Mouse (Mus musculus) heart, postnatal 0 days (tissue): ENCODE measurements around the gene Tmem177. TPM values are rescaled to one million over a fixed set of nuclear protein-coding genes. Genes with fewer than 3 reads are reported as not detected.

Experiments
- ATAC-seq: fragments of 200-750 bp; cut with Nextera tagmentation; 2 replicates; pipeline ENCODE4 v1.8.0; 2017; ENCODE audit warnings: low read depth, moderate number of reproducible peaks, moderate library complexity; ENCODE audit not compliant: insufficient read depth
- DNase-seq: peaks from one replicate; pipeline ENCODE4 v3.0.0-alpha.2; 2016; ENCODE audit warnings: low spot score
- H3K27ac ChIP-seq: fragments of 300-500 bp; sonication (generic); 2 replicates; pipeline ENCODE4 v1.5.1; 2014; ENCODE audit warnings: low read depth, mild to moderate bottlenecking
- H3K27me3 ChIP-seq: fragments of 300-500 bp; sonication (generic); 2 replicates; pipeline ENCODE4 v1.6.1; 2014; ENCODE audit warnings: low read length, mixed read lengths; ENCODE audit not compliant: control insufficient read depth, insufficient read depth
- H3K36me3 ChIP-seq: fragments of 300-500 bp; sonication (generic); replicated peaks from 2 replicates; pipeline ENCODE4 v1.6.1; 2014; ENCODE audit warnings: low read length, mixed read lengths; ENCODE audit not compliant: control insufficient read depth, insufficient read depth
- H3K4me1 ChIP-seq: fragments of 300-500 bp; sonication (generic); 2 replicates; pipeline ENCODE4 v1.6.1; 2014; ENCODE audit warnings: antibody characterized with exemption; ENCODE audit not compliant: control insufficient read depth, insufficient read depth
- H3K4me2 ChIP-seq: fragments of 300-500 bp; sonication (generic); 2 replicates; pipeline ENCODE4 v1.6.1; 2014; ENCODE audit warnings: low read depth, mild to moderate bottlenecking, low read length, moderate library complexity
- H3K4me3 ChIP-seq: fragments of 300-500 bp; sonication (generic); 2 replicates; pipeline ENCODE4 v1.5.1; 2014; ENCODE audit warnings: low read depth, low read length
- H3K9ac ChIP-seq: fragments of 300-500 bp; sonication (generic); replicated peaks from 2 replicates; pipeline ENCODE4 v1.6.1; 2014; ENCODE audit warnings: low read depth, low read length, mixed read lengths
- H3K9me3 ChIP-seq: fragments of 300-500 bp; sonication (generic); replicated peaks from 2 replicates; pipeline ENCODE4 v1.6.1; 2016; ENCODE audit warnings: low read length; ENCODE audit not compliant: control insufficient read depth
- CTCF ChIP-seq: IDR thresholded peaks from 2 replicates; pipeline ENCODE4 v1.5.1; 2016; ENCODE audit warnings: antibody characterized with exemption, control low read depth, low read depth
- EP300 ChIP-seq: IDR thresholded peaks from 2 replicates; pipeline ENCODE4 v1.6.1; 2016; ENCODE audit warnings: antibody characterized with exemption, low read depth
- whole genome bisulfite sequencing: fragments of 180-500 bp; shearing (Covaris S2); extraction: QIAGEN DNeasy Blood & Tissue Kit; methylation state at CpG from one replicate; pipeline ENCODE4 v1.1.7; 2014; 5-methylcytosine and 5-hydroxymethylcytosine counted together
- polyA plus RNA-seq: library from polyadenylated mRNA; unstranded; fragments of >200 nt; fragmentation: Nextera tagmentation; extraction: Ambion mirVana; gene quantifications from 2 replicates; pipeline ENCODE4 v1.2.1, GENCODE M21; 2015
- total RNA-seq: library from RNA; depleted of rRNA; stranded (reverse); fragments of >200 nt; gene quantifications from 2 replicates; pipeline ENCODE4 v1.2.3, GENCODE M21; 2014; ENCODE audit warnings: low replicate concordance

The Tmem177 gene
- total and polyA plus RNA-seq, 2 experiments from 2014 or later = 5.3 to 9.4 TPM

DNA sequence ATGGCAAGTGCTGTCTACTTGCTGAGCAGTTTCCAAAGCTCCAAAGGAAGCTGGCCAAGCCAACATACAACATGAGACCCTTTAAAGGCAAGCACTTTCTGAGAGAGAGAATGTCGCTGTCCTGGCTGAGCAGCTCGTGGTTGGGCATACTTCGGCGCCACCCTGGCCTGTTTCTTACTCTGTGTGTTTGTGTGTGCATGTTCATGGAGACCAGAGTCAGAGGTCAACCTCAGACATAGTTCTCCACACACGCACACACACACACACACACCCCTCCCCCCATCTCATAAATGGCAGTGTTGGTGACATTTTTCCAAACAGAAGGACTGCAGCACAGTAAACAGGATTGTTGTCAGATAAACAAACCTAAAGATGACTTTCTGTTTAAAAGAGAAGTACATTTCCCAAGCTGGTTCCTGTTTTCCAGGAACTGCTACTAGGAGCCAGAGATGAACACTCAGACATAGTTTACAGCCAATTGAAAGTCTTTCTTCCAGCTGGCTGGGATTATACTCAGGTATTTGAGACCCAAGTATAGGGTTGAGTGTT, 3.9 kb upstream of the Tmem177 start:
- Histone ChIP-seq H3K4me3 (no peak overlapping the region), H3K36me3 (no peaks in the 10 kb centered on the region), H3K4me2 (no peak overlapping the region), H3K4me1 (peaks cover 2% of the 10 kb centered on the region; the same call in 1 of the 2 replicates), H3K27ac (no peak overlapping the region), H3K27me3 (no peaks in the 10 kb centered on the region), H3K9me3 (no peaks in the 10 kb centered on the region), H3K9ac (no peak overlapping the region)
- ATAC-seq (no peak), DNase-seq (no peak)
- 80% methylated on average over 5 of the region's 5 CpGs for WGBS
- TF ChIP-seq EP300 = no peak
- TF ChIP-seq CTCF = no peak

DNA sequence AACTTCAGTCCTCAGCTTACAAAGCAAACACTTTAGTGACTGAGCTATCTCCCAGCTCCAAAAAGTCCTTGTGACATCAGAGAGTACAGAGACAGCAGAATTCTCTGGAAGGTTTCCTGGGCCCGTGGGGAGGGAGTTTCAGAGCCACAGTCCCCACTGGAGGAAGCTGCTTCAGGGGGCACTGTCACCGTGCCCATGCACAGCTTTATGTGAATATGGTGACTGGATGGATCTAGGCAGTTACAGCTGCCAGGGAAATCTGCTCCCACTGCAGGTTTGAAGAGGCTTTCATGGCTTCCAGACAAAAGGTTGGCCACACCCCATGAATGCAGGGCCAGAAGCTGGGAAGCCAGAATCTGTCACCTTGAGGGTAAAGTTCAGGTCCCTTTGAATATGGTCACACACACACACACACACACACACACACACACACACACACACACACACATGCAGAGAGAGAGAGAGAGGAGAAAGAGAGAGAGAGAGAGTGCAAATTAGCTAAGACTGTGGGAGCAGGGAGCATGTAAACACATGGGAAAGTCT, 5.7 kb downstream of the Tmem177 start:
- H3K27ac ChIP-seq = no peak overlapping the region
- peaks cover 3% of the 10 kb centered on the region; the same call in 1 of the 2 replicates for H3K4me1 ChIP-seq
- H3K36me3 ChIP-seq = 0 out of 2 replicates have a peak, but pooled peaks cover 4% of the 10 kb centered on the region
- 48% methylated on average over 2 of the region's 2 CpGs for WGBS
- no peak overlapping the region for H3K4me2 ChIP-seq
- DNase-seq (no peak), ATAC-seq (no peak)
- H3K4me3 ChIP-seq = no peak overlapping the region
- H3K27me3 ChIP-seq = no peaks in the 10 kb centered on the region
- TF ChIP-seq CTCF (no peak), EP300 (no peak)
- no peaks in the 10 kb centered on the region for H3K9me3 ChIP-seq
- H3K9ac ChIP-seq = no peak overlapping the region

DNA sequence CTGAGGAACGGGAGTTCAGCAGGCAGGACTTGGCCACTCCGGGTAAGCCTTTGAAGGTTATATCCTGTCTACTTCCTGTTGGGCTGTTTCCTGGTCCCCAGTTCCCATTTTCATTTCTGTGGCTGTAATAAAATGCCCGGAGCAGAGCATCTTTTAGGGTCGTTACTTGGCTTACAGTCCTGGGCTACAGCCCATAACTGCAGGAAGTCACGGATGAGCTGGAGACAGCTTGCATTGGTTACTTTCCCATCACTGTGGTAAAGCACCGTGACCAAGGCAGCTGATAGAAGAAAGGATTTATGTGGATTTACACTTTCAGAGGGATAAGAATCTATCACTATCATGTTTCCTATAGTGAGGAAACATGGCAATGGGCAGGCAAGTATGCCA, 9.8 kb downstream of the Tmem177 start:
- Histone ChIP-seq H3K27ac (no peak overlapping the region), H3K4me2 (no peak overlapping the region), H3K27me3 (no peaks in the 10 kb centered on the region), H3K4me3 (no peak overlapping the region), H3K9me3 (no peaks in the 10 kb centered on the region), H3K36me3 (no peaks in the 10 kb centered on the region), H3K4me1 (no peaks in the 10 kb centered on the region), H3K9ac (no peak overlapping the region)
- 53% methylated on average over 6 of the region's 6 CpGs for WGBS
- DNase-seq (no peak), ATAC-seq (0 out of 2 replicates have a peak, but pooled peaks have one; percentile 3)
- TF ChIP-seq CTCF (no peak), EP300 (no peak)

DNA sequence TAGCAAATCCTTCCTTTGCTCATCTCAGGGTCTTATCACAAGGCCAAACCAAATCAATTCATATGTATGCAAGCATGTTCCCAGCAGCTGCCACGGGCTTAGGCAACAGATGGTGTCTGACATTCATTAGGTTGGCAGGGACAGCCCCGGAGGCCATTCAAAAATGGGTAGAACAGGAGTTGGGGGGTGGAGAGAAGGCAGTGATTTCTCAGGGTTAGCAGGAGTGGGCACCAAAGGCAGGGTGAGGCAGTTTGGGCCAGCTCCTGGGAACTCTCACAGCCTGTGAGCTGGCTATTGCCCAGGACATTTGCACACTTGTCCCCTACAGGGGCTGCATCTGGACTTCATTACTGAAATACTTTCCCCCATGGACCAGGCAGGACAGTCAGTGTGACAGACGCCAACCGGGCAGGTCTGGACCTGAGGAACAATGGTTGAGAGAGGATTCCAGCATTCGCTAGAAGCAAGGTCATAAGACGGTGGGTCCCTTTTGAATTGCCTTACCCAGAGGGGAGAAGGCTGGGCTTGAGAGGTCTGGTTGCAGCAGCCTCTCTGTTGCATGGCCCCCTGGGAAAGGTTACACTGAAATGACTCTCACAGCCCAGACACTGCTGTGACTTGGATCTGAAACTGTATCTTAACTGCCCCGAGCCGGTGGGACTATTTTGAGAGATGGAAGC, 10.3 kb downstream of the Tmem177 start:
- peak; percentile 24; the same call in 1 of the 2 replicates for ATAC-seq
- H3K27ac ChIP-seq = no peak overlapping the region
- H3K4me3 ChIP-seq = no peak overlapping the region
- no peak overlapping the region for H3K4me2 ChIP-seq
- no peaks in the 10 kb centered on the region for H3K36me3 ChIP-seq
- no peaks in the 10 kb centered on the region for H3K27me3 ChIP-seq
- TF ChIP-seq EP300 (no peak), CTCF (no peak)
- DNase-seq = no peak
- 37% methylated on average over 8 of the region's 8 CpGs for WGBS
- no peak overlapping the region for H3K9ac ChIP-seq
- no peaks in the 10 kb centered on the region for H3K4me1 ChIP-seq
- H3K9me3 ChIP-seq = no peaks in the 10 kb centered on the region

DNA sequence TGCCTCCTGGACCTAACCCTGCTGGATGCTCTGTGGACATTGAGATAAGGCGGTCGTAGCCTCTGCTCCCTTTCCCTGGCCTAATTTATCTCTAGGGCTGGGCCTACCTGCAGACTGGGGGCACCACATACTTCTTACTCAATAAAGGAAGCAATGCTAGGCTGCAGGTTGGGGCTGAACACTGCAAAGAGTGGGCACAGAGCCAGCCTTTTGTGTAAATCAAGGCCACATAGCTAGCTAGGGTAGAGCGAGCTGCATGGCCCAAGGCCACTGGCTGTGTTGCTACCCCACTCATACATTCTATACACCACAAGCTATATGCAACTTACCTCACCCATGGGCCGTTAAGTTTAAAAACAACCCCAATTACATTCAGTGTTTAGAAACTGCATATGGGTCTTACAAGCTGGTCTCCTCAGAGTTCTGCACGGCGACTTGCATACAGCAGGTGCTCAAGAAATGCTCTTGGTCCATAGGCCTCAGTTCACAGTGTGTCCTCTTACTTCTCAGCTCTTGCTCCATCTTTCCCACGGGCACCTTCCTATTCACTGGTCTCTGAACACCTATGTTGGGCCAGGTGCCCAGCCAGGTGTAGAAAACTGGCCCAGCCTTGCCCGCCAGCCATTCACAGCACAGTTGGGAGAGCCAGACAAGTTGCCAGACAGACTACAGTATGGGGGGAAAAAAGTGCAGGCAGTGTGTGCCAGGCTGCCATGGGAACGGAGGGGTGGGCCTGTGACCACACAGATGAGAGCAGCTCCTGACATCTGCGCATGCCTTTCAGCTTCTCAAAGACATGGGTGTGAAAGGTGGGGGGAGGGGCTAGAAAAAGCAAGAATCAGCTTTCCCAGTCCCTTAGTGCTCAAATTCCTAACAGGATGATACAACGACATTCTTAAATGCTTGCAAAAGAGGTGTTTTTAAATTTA, 13.5 kb downstream of the Tmem177 start:
- no peak for ATAC-seq
- 76% methylated on average over 11 of the region's 11 CpGs for WGBS
- no peaks in the 10 kb centered on the region for H3K4me1 ChIP-seq

More for the DNA sequence above, 13.5 kb downstream of the Tmem177 start:
- H3K27me3 ChIP-seq = no peaks in the 10 kb centered on the region
- no peaks in the 10 kb centered on the region for H3K36me3 ChIP-seq
- H3K27ac ChIP-seq = no peak overlapping the region
- no peak overlapping the region for H3K4me3 ChIP-seq
- H3K9me3 ChIP-seq = no peaks in the 10 kb centered on the region
- no peak overlapping the region for H3K9ac ChIP-seq
- TF ChIP-seq EP300 (no peak), CTCF (no peak)
- DNase-seq = no peak
- no peak overlapping the region for H3K4me2 ChIP-seq
